Mouse (Mus musculus) thymus, postnatal 4 days (tissue): Measurements from ENCODE around the gene Olfr707.
"Not testable (repeated sequence)": the region's sequence is repeated elsewhere in the genome, so short reads cannot be mapped to it uniquely, and the experiment has no call there.

Source experiments
- DNase-seq: peaks from one replicate; pipeline ENCODE4 v3.0.0; 2021

Olfr707 gene

GRCm38 (mm10) chr7:106901141-106901540 is at the start of gene Olfr707:
Gene Olfr707, minus strand, starts transcription at chr7:106901241.
- not testable (repeated sequence) for DNase-seq

GRCm38 (mm10) chr7:106948212-106948611 is 47.2 kb upstream of the Olfr707 start, which contains the start of gene Olfr710:
Gene Olfr710, minus strand, starts transcription at chr7:106948312.
- no peak for DNase-seq

- DNase-seq = no peak
These were observed 31.1 kb upstream of the Olfr707 start, which contains the start of gene Olfr709-ps1 for GRCm38 (mm10) chr7:106932119-106932518. Gene Olfr709-ps1, minus strand, starts transcription at chr7:106932219.

- DNase-seq = peak; percentile 8
These were observed 19.9 kb upstream of the Olfr707 start for GRCm38 (mm10) chr7:106920961-106921360.

GRCm38 (mm10) chr7:106907676-106908075 is 6.6 kb upstream of the Olfr707 start, which contains the start of gene Olfr1532-ps1:
Gene Olfr1532-ps1, plus strand, starts transcription at chr7:106908001.
- DNase-seq = no peak

- DNase-seq = no peak
These were observed 13.0 kb downstream of the Olfr707 start, which contains the start of gene Olfr706 for GRCm38 (mm10) chr7:106888062-106888461. Gene Olfr706, minus strand, starts transcription at chr7:106888162.

- no peak for DNase-seq
These were observed 24.2 kb downstream of the Olfr707 start, which contains the start of gene Olfr705 for GRCm38 (mm10) chr7:106876791-106877190. Gene Olfr705, minus strand, starts transcription at chr7:106876891.

- DNase-seq = no peak
These were observed 38.2 kb downstream of the Olfr707 start, which contains the start of gene Olfr704 for GRCm38 (mm10) chr7:106862885-106863284. Gene Olfr704, plus strand, starts transcription at chr7:106863185.

GRCm38 (mm10) chr7:106843060-106843459 is 58.0 kb downstream of the Olfr707 start, which contains the start of gene Olfr703:
Gene Olfr703, plus strand, starts transcription at chr7:106843360.
- DNase-seq = no peak
